Mouse (Mus musculus): ENCODE results near the gene Rcn3. TPM values are rescaled to one million over a fixed set of nuclear protein-coding genes. Genes with fewer than 3 reads are reported as not detected.

The Rcn3 gene
- polyA plus RNA-seq, 1 experiment, result 34.9 TPM

- no peak overlapping the region for H3K27ac ChIP-seq (ENCODE audit: control insufficient read depth, insufficient read depth, low read length)
- H3K4me1 ChIP-seq (replicated peaks; ENCODE audit: control insufficient read depth, insufficient read depth, low read length), result peaks cover 9% of the 10 kb centered on the region; the same call in 1 of the 2 replicates
- H3K27me3 ChIP-seq (ENCODE audit: control insufficient read depth, insufficient read depth, low read length), result no peaks in the 10 kb centered on the region
- 48% methylated on average over 5 of the region's 5 CpGs for WGBS
- H3K36me3 ChIP-seq (ENCODE audit: control insufficient read depth, insufficient read depth, low read length), result no peaks in the 10 kb centered on the region
- H3K4me3 ChIP-seq (ENCODE audit: control insufficient read depth, insufficient read depth, low read length), result no peak overlapping the region
- TF ChIP-seq POLR2A (IDR thresholded peaks at IDR 0.05; ENCODE audit: control insufficient read depth, extremely low read depth, insufficient read depth, low read length, poor library complexity) (no peak), CTCF (IDR thresholded peaks at IDR 0.05; ENCODE audit: borderline replicate concordance, control insufficient read depth, extremely low read depth, insufficient read depth, low read length, poor library complexity) (peak; percentile 96)
- DNase-seq, result peak; percentile 69
Observed at GRCm38 (mm10) chr7:45068000-45068318, 24.1 kb downstream of the Rcn3 start.

DNA sequence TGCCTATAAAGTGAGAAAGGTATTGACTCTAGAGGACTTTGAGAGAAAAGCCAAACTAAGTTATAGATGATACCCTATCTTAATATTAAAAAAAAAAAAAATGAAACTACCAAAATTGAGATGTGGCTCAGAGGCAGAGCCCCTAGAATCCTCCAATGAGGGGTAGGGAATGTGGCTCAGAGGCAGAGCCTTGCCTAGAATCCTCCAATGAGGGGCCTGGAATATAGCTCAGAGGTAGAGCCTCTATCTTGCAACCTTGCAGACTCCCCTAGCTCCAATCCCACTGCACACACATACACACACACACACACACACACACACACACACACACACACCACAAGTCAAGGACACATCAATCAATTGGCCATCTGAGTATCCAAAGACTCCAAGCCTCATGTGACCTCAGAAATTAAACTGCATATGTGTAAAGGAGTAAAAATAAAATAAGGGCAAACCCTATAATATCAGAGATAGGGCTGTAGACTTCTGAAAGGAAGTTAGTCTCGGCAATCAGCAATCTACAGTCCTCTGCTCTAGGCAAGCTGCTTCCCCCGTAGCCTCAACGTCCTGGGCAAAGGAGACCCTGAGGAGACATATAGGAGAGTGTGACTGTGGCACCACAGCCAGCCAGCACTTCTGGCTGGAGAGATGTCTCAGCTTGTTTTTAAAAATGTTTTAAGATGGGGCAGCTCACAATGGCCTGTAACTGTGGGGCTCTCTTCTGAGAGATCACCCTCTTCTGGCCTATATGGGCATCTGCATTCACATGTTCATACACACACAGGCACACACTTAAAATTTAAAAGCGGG lies 24.6 kb downstream of the Rcn3 start:
- Histone ChIP-seq H3K27me3 (ENCODE audit: control insufficient read depth, insufficient read depth, low read length) (no peaks in the 10 kb centered on the region), H3K36me3 (ENCODE audit: control insufficient read depth, insufficient read depth, low read length) (no peaks in the 10 kb centered on the region), H3K4me3 (ENCODE audit: control insufficient read depth, insufficient read depth, low read length) (no peak overlapping the region), H3K27ac (ENCODE audit: control insufficient read depth, insufficient read depth, low read length) (no peak overlapping the region), H3K4me1 (replicated peaks; ENCODE audit: control insufficient read depth, insufficient read depth, low read length) (peaks cover 9% of the 10 kb centered on the region; the same call in 1 of the 2 replicates)
- WGBS, result 90% methylated on average over 4 of the region's 4 CpGs
- TF ChIP-seq POLR2A (IDR thresholded peaks at IDR 0.05; ENCODE audit: control insufficient read depth, extremely low read depth, insufficient read depth, low read length, poor library complexity) (no peak), CTCF (IDR thresholded peaks at IDR 0.05; ENCODE audit: borderline replicate concordance, control insufficient read depth, extremely low read depth, insufficient read depth, low read length, poor library complexity) (no peak)
- no peak for DNase-seq

DNA sequence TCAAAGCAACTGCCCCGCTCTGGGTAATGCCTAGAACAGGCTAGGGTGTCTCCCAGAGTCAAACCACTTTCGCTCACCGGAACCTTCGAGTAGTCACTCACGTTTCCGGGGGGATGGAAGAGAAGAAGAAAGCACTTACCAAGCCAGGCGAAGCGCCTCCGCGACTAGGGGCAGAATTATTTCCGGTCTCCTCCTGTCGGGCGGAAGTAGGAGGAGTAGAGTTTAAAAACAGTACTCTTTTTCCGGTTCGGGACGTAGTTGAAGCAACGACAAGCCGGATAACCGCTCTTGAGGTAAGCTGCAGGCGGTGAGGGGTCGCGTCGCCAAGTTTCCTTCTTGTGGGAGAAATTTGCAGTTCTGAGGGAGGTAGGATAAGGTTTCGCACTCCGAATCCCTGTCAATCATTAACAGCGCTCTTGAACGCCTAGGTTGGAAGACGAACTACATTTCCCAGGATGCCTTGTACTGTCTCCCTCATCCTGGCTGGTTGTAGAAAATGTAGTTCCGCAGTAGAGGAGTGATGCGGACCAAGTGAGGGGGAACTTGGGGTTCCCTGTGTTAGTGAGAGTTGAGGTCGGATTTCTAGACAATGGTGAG lies 29.7 kb downstream of the Rcn3 start, which contains the start of the genes Nosip and Prrg2:
Gene Nosip, plus strand, starts transcription at position 191 of the 597 bp plus-strand sequence.
Gene Prrg2, minus strand, starts transcription at position 439 of the 597 bp plus-strand sequence.
- DNase-seq, result peak; percentile 94
- H3K4me1 ChIP-seq (replicated peaks; ENCODE audit: control insufficient read depth, insufficient read depth, low read length), result peaks cover 7% of the 10 kb centered on the region
- TF ChIP-seq POLR2A (IDR thresholded peaks at IDR 0.05; ENCODE audit: control insufficient read depth, extremely low read depth, insufficient read depth, low read length, poor library complexity) (peak; percentile 57; the same call in 1 of the 2 replicates), CTCF (IDR thresholded peaks at IDR 0.05; ENCODE audit: borderline replicate concordance, control insufficient read depth, extremely low read depth, insufficient read depth, low read length, poor library complexity) (no peak)
- peak within 1 kb of the TSS; percentile 62 for H3K4me3 ChIP-seq (ENCODE audit: control insufficient read depth, insufficient read depth, low read length)
- under 1% methylated on average over 31 of the region's 31 CpGs for WGBS
- H3K27me3 ChIP-seq (ENCODE audit: control insufficient read depth, insufficient read depth, low read length), result no peaks in the 10 kb centered on the region
- no peaks in the 10 kb centered on the region for H3K36me3 ChIP-seq (ENCODE audit: control insufficient read depth, insufficient read depth, low read length)
- H3K27ac ChIP-seq (ENCODE audit: control insufficient read depth, insufficient read depth, low read length), result peak within 1 kb of the TSS; percentile 75

DNA sequence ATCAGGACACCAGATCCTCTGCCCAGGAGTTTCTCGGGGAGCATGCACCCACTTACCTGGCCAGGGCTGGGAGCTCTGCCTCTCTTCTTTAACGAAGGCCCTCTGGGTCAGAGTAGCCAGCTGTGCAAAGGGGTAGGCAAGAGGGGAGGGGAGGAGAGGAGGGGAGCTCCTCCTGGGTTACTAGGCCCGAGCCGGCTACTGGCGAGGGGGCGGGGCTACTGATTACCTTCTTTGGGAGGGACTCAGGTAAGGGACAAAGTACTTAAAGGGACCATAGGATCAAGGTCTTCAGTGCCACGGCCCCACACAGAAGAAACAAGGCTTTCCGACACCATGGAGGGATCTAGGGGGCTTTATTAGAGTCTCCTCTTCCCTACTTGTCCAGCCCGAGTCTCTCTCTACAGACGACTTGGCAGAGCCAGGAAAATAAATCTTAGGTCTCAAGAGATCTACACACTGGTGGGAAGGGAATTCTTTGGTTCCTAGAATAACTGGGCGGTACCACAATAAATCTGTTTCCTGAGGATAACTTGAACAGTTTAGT lies 30.4 kb downstream of the Rcn3 start:
- WGBS, result 64% methylated on average over 11 of the region's 11 CpGs
- Histone ChIP-seq H3K27me3 (ENCODE audit: control insufficient read depth, insufficient read depth, low read length) (no peaks in the 10 kb centered on the region), H3K36me3 (ENCODE audit: control insufficient read depth, insufficient read depth, low read length) (no peaks in the 10 kb centered on the region), H3K4me3 (ENCODE audit: control insufficient read depth, insufficient read depth, low read length) (no peak overlapping the region), H3K27ac (ENCODE audit: control insufficient read depth, insufficient read depth, low read length) (no peak overlapping the region), H3K4me1 (replicated peaks; ENCODE audit: control insufficient read depth, insufficient read depth, low read length) (peaks cover 7% of the 10 kb centered on the region)
- DNase-seq, result peak; percentile 22
- no peak for TF ChIP-seq CTCF (IDR thresholded peaks at IDR 0.05; ENCODE audit: borderline replicate concordance, control insufficient read depth, extremely low read depth, insufficient read depth, low read length, poor library complexity)
- TF ChIP-seq POLR2A (IDR thresholded peaks at IDR 0.05; ENCODE audit: control insufficient read depth, extremely low read depth, insufficient read depth, low read length, poor library complexity), result no peak

GRCm38 (mm10) chr7:45060632-45061122 lies 31.3 kb downstream of the Rcn3 start:
- WGBS, result 98% methylated on average over 6 of the region's 6 CpGs
- H3K36me3 ChIP-seq (ENCODE audit: control insufficient read depth, insufficient read depth, low read length), result no peaks in the 10 kb centered on the region
- no peak overlapping the region for H3K4me3 ChIP-seq (ENCODE audit: control insufficient read depth, insufficient read depth, low read length)
- no peak for TF ChIP-seq CTCF (IDR thresholded peaks at IDR 0.05; ENCODE audit: borderline replicate concordance, control insufficient read depth, extremely low read depth, insufficient read depth, low read length, poor library complexity)
- no peak for TF ChIP-seq POLR2A (IDR thresholded peaks at IDR 0.05; ENCODE audit: control insufficient read depth, extremely low read depth, insufficient read depth, low read length, poor library complexity)
- H3K27ac ChIP-seq (ENCODE audit: control insufficient read depth, insufficient read depth, low read length), result no peak overlapping the region
- H3K27me3 ChIP-seq (ENCODE audit: control insufficient read depth, insufficient read depth, low read length), result no peaks in the 10 kb centered on the region
- no peak for DNase-seq
- peaks cover 7% of the 10 kb centered on the region for H3K4me1 ChIP-seq (replicated peaks; ENCODE audit: control insufficient read depth, insufficient read depth, low read length)

All from thymus, adult 2 months (tissue).